Mouse (Mus musculus): ENCODE measurements around the gene Exd2. TPM values are rescaled to one million over a fixed set of nuclear protein-coding genes. Genes with fewer than 3 reads are reported as not detected.

The Exd2 gene
- polyA plus RNA-seq, 1 experiment, result 23.9 TPM

GRCm38 (mm10) chr12:80483397-80483796, 20.5 kb downstream of the Exd2 start:
- H3K27ac ChIP-seq (ENCODE audit: insufficient read depth, low read length), result no peak overlapping the region
- no peak for TF ChIP-seq POLR2A (IDR thresholded peaks at IDR 0.05; ENCODE audit: low read depth, low read length)
- no peak for TF ChIP-seq CTCF (IDR thresholded peaks at IDR 0.05; ENCODE audit: borderline replicate concordance, insufficient read depth, low read length)
- no peak overlapping the region for H3K4me3 ChIP-seq (ENCODE audit: insufficient read depth, low read length)
- H3K4me1 ChIP-seq (ENCODE audit: control insufficient read depth, insufficient read depth, low read length), result no peaks in the 10 kb centered on the region

GRCm38 (mm10) chr12:80493311-80493710, 30.4 kb downstream of the Exd2 start:
- Histone ChIP-seq H3K4me3 (ENCODE audit: insufficient read depth, low read length) (no peak overlapping the region), H3K4me1 (ENCODE audit: control insufficient read depth, insufficient read depth, low read length) (no peaks in the 10 kb centered on the region), H3K27ac (ENCODE audit: insufficient read depth, low read length) (no peak overlapping the region)
- TF ChIP-seq CTCF (IDR thresholded peaks at IDR 0.05; ENCODE audit: borderline replicate concordance, insufficient read depth, low read length), result no peak
- no peak for TF ChIP-seq POLR2A (IDR thresholded peaks at IDR 0.05; ENCODE audit: low read depth, low read length)

DNA sequence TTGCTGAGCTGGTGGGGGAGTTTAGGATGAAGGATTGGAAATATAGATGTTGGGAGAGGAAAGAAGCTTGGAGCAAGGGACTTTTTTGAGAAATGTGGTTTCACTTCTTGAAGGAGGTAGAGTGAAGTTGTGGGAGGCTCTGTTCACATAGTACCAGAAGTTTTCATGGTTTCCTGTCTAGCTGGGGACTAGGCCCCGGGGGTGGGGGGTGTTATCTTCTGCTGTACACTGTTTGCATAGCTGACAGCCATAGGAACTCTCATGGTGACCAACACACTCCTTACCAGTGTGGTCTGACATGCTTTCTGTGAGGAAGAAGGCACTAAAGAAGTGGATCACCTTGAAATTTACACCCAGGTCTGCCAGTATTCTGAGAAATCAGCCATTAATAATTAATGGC, 32.8 kb downstream of the Exd2 start:
- Histone ChIP-seq H3K4me1 (ENCODE audit: control insufficient read depth, insufficient read depth, low read length) (no peaks in the 10 kb centered on the region), H3K4me3 (ENCODE audit: insufficient read depth, low read length) (no peak overlapping the region), H3K27ac (ENCODE audit: insufficient read depth, low read length) (no peak overlapping the region)
- TF ChIP-seq CTCF (IDR thresholded peaks at IDR 0.05; ENCODE audit: borderline replicate concordance, insufficient read depth, low read length), result no peak
- no peak for TF ChIP-seq POLR2A (IDR thresholded peaks at IDR 0.05; ENCODE audit: low read depth, low read length)

DNA sequence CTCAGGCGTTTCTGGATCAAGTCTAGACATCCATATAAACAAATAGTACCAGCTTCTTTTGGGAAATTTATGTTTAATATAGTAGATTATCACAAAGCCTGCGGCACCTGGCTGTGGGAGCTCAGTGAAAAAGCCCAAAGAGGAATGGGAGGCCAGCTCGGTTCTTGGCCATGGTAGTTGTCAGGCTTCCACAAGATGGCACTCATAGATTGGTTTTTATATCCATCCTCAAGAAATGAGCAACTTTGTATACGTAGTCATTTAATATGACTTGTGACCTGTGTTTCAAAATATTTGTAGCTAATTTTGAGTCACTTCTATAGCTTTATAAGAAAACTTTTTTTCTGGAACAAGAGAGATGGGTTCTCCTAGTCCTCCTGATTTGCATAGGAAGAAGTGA, 35.5 kb downstream of the Exd2 start:
- no peaks in the 10 kb centered on the region for H3K4me1 ChIP-seq (ENCODE audit: control insufficient read depth, insufficient read depth, low read length)
- no peak for TF ChIP-seq POLR2A (IDR thresholded peaks at IDR 0.05; ENCODE audit: low read depth, low read length)
- TF ChIP-seq CTCF (IDR thresholded peaks at IDR 0.05; ENCODE audit: borderline replicate concordance, insufficient read depth, low read length), result no peak
- no peak overlapping the region for H3K4me3 ChIP-seq (ENCODE audit: insufficient read depth, low read length)
- no peak overlapping the region for H3K27ac ChIP-seq (ENCODE audit: insufficient read depth, low read length)

- Histone ChIP-seq H3K4me3 (ENCODE audit: insufficient read depth, low read length) (no peak overlapping the region), H3K4me1 (ENCODE audit: control insufficient read depth, insufficient read depth, low read length) (peaks cover 4% of the 10 kb centered on the region; the same call in 1 of the 2 replicates), H3K27ac (ENCODE audit: insufficient read depth, low read length) (no peak overlapping the region)
- no peak for TF ChIP-seq CTCF (IDR thresholded peaks at IDR 0.05; ENCODE audit: borderline replicate concordance, insufficient read depth, low read length)
- TF ChIP-seq POLR2A (IDR thresholded peaks at IDR 0.05; ENCODE audit: low read depth, low read length), result no peak
Observed at GRCm38 (mm10) chr12:80500506-80500905, 37.6 kb downstream of the Exd2 start.

- peak overlapping the region; percentile 63 for H3K27ac ChIP-seq (ENCODE audit: insufficient read depth, low read length)
- no peak overlapping the region for H3K4me3 ChIP-seq (ENCODE audit: insufficient read depth, low read length)
- H3K4me1 ChIP-seq (ENCODE audit: control insufficient read depth, insufficient read depth, low read length), result peaks cover 4% of the 10 kb centered on the region; the same call in 1 of the 2 replicates
- no peak for TF ChIP-seq POLR2A (IDR thresholded peaks at IDR 0.05; ENCODE audit: low read depth, low read length)
- TF ChIP-seq CTCF (IDR thresholded peaks at IDR 0.05; ENCODE audit: borderline replicate concordance, insufficient read depth, low read length), result no peak
Observed at GRCm38 (mm10) chr12:80504718-80505117, 41.8 kb downstream of the Exd2 start.

DNA sequence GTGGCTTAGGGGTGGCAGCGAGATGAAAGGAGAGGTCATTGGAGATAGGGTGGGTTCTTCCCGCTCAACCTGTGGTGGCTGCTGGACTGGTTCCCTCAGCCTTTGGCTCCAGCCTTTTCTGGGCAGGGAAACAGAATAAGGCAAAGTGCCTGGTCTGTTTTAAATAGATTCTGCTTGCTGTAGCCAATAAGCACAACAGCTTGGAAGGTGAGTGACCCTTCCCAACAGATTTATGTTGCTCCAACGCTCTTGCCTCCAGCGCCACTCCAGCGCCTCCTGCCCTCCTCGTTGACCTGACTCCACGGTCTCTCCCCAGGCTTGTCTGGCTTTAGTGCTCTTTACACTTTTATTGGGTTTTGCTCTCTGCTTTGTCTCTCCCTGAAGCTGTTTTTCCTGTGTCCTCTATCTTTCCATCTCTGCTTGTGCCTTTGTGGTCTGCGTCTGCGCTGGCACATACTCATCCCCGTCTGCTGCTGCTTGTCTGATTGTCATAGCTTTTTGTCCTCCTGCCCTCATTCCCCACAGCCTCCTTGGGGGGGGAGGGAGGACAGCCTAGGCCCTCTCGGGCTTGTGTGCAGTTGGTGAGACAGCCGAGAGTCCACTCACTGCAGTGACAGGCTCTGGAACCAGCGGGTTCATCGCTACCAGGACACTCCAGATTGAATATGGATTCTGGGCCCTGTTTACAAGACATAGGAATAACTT, 44.3 kb downstream of the Exd2 start:
- Histone ChIP-seq H3K4me3 (ENCODE audit: insufficient read depth, low read length) (no peak overlapping the region), H3K4me1 (ENCODE audit: control insufficient read depth, insufficient read depth, low read length) (peaks cover 4% of the 10 kb centered on the region; the same call in 1 of the 2 replicates), H3K27ac (ENCODE audit: insufficient read depth, low read length) (no peak overlapping the region)
- TF ChIP-seq POLR2A (IDR thresholded peaks at IDR 0.05; ENCODE audit: low read depth, low read length) (no peak), CTCF (IDR thresholded peaks at IDR 0.05; ENCODE audit: borderline replicate concordance, insufficient read depth, low read length) (no peak)

GRCm38 (mm10) chr12:80517977-80518376, 55.1 kb downstream of the Exd2 start, which contains the start of gene Galnt16:
Gene Galnt16 (plus strand): TSS chr12:80518277.
- no peak within 1 kb of the TSS for H3K27ac ChIP-seq (ENCODE audit: insufficient read depth, low read length)
- TF ChIP-seq CTCF (IDR thresholded peaks at IDR 0.05; ENCODE audit: borderline replicate concordance, insufficient read depth, low read length), result no peak
- no peak for TF ChIP-seq POLR2A (IDR thresholded peaks at IDR 0.05; ENCODE audit: low read depth, low read length)
- peaks cover 3% of the 10 kb centered on the region; the same call in 1 of the 2 replicates for H3K4me1 ChIP-seq (ENCODE audit: control insufficient read depth, insufficient read depth, low read length)
- peak within 1 kb of the TSS; percentile 61 for H3K4me3 ChIP-seq (ENCODE audit: insufficient read depth, low read length)

- no peak for TF ChIP-seq CTCF (IDR thresholded peaks at IDR 0.05; ENCODE audit: borderline replicate concordance, insufficient read depth, low read length)
- no peak for TF ChIP-seq POLR2A (IDR thresholded peaks at IDR 0.05; ENCODE audit: low read depth, low read length)
- Histone ChIP-seq H3K27ac (ENCODE audit: insufficient read depth, low read length) (no peak overlapping the region), H3K4me1 (ENCODE audit: control insufficient read depth, insufficient read depth, low read length) (peaks cover 3% of the 10 kb centered on the region; the same call in 1 of the 2 replicates), H3K4me3 (ENCODE audit: insufficient read depth, low read length) (peak overlapping the region; percentile 40)
Observed at GRCm38 (mm10) chr12:80518393-80518756, 55.5 kb downstream of the Exd2 start.
